Mouse (Mus musculus) stomach, embryonic 15.5 days (tissue): ENCODE measurements around the gene Rsl24d1. TPM values are rescaled to one million over a fixed set of nuclear protein-coding genes. Genes with fewer than 3 reads are reported as not detected.

Experiments
- ATAC-seq: fragments of 200-750 bp; cut with Nextera tagmentation; 2 replicates; pipeline ENCODE4 v1.8.0; 2017; ENCODE audit warnings: low read depth, moderate number of reproducible peaks, moderate TSS enrichment; ENCODE audit not compliant: insufficient read depth, low FRiP score
- H3K27ac ChIP-seq: fragments of 300-500 bp; sonication (generic); 2 replicates; pipeline ENCODE4 v1.5.1; 2015; ENCODE audit warnings: mild to moderate bottlenecking, inconsistent platforms
- H3K27me3 ChIP-seq: fragments of 300-500 bp; sonication (generic); replicated peaks from 2 replicates; pipeline ENCODE4 v1.6.1; 2015; ENCODE audit warnings: inconsistent platforms
- H3K36me3 ChIP-seq: fragments of 300-500 bp; sonication (generic); 2 replicates; pipeline ENCODE4 v1.6.1; 2015; ENCODE audit warnings: inconsistent platforms
- H3K4me1 ChIP-seq: fragments of 300-500 bp; sonication (generic); 2 replicates; pipeline ENCODE4 v1.6.1; 2015; ENCODE audit warnings: inconsistent platforms
- H3K4me2 ChIP-seq: fragments of 300-500 bp; sonication (generic); 2 replicates; pipeline ENCODE4 v1.6.1; 2015; ENCODE audit warnings: mild to moderate bottlenecking, inconsistent platforms
- H3K4me3 ChIP-seq: fragments of 300-500 bp; sonication (generic); replicated peaks from 2 replicates; pipeline ENCODE4 v1.5.1; 2015; ENCODE audit warnings: inconsistent platforms
- H3K9ac ChIP-seq: fragments of 300-500 bp; sonication (generic); 2 replicates; pipeline ENCODE4 v1.6.1; 2015; ENCODE audit warnings: inconsistent platforms
- H3K9me3 ChIP-seq: fragments of 300-500 bp; sonication (generic); 2 replicates; pipeline ENCODE4 v1.6.1; 2016; ENCODE audit warnings: inconsistent platforms
- WGBS: fragments of 180-500 bp; shearing (Covaris S2); methylation state at CpG from one replicate; pipeline ENCODE4 v1.1.7; 2015; 5-methylcytosine and 5-hydroxymethylcytosine counted together
- polyA plus RNA-seq: library from polyadenylated mRNA; unstranded; fragments of >200 nt; fragmentation: Nextera tagmentation; extraction: Ambion mirVana; gene quantifications from 2 replicates; pipeline ENCODE4 v1.2.1, GENCODE M21; 2015

Rsl24d1 gene
- polyA plus RNA-seq, 1 experiment from 2014 or later: 94.7 TPM

GRCm38 (mm10) chr9:73154347-73154746, 41.1 kb downstream of the Rsl24d1 start:
- Histone ChIP-seq H3K27me3 (no peaks in the 10 kb centered on the region), H3K9me3 (no peaks in the 10 kb centered on the region), H3K4me2 (no peak overlapping the region), H3K27ac (no peak overlapping the region), H3K9ac (no peak overlapping the region), H3K4me1 (no peaks in the 10 kb centered on the region), H3K36me3 (no peaks in the 10 kb centered on the region), H3K4me3 (no peak overlapping the region)
- WGBS: 46% methylated on average over 9 of the region's 9 CpGs
- ATAC-seq: no peak

- no peak overlapping the region for H3K9ac ChIP-seq
- no peak overlapping the region for H3K27ac ChIP-seq
- no peak overlapping the region for H3K4me3 ChIP-seq
- WGBS: 77% methylated on average over 4 of the region's 4 CpGs
- no peaks in the 10 kb centered on the region for H3K9me3 ChIP-seq
- no peak for ATAC-seq
- no peaks in the 10 kb centered on the region for H3K36me3 ChIP-seq
- no peak overlapping the region for H3K4me2 ChIP-seq
- H3K4me1 ChIP-seq: no peaks in the 10 kb centered on the region
- H3K27me3 ChIP-seq: no peaks in the 10 kb centered on the region
These were observed 44.7 kb downstream of the Rsl24d1 start for GRCm38 (mm10) chr9:73157968-73158367.

- H3K27ac ChIP-seq: no peak overlapping the region
- no peak overlapping the region for H3K9ac ChIP-seq
- no peaks in the 10 kb centered on the region for H3K4me1 ChIP-seq
- WGBS: 25% methylated on average over 1 of the region's 1 CpGs
- no peak overlapping the region for H3K4me3 ChIP-seq
- H3K27me3 ChIP-seq: no peaks in the 10 kb centered on the region
- H3K36me3 ChIP-seq: no peaks in the 10 kb centered on the region
- no peak for ATAC-seq
- no peak overlapping the region for H3K4me2 ChIP-seq
- H3K9me3 ChIP-seq: no peaks in the 10 kb centered on the region
These were observed 46.0 kb downstream of the Rsl24d1 start for GRCm38 (mm10) chr9:73159265-73159664.

GRCm38 (mm10) chr9:73162571-73163333, 49.5 kb downstream of the Rsl24d1 start:
- Histone ChIP-seq H3K9me3 (no peaks in the 10 kb centered on the region), H3K4me3 (peak overlapping the region; percentile 29), H3K36me3 (no peaks in the 10 kb centered on the region), H3K27me3 (no peaks in the 10 kb centered on the region), H3K4me1 (no peaks in the 10 kb centered on the region), H3K27ac (no peak overlapping the region), H3K4me2 (peak overlapping the region; percentile 54), H3K9ac (no peak overlapping the region)
- no peak for ATAC-seq
- 20% methylated on average over 26 of the region's 26 CpGs for WGBS

- H3K27ac ChIP-seq: no peak overlapping the region
- no peak overlapping the region for H3K4me2 ChIP-seq
- H3K4me3 ChIP-seq: no peak overlapping the region
- ATAC-seq: no peak
- H3K9me3 ChIP-seq: no peaks in the 10 kb centered on the region
- no peaks in the 10 kb centered on the region for H3K36me3 ChIP-seq
- H3K4me1 ChIP-seq: no peaks in the 10 kb centered on the region
- H3K9ac ChIP-seq: no peak overlapping the region
- 83% methylated on average over 4 of the region's 4 CpGs for WGBS
- no peaks in the 10 kb centered on the region for H3K27me3 ChIP-seq
These were observed 52.4 kb downstream of the Rsl24d1 start for GRCm38 (mm10) chr9:73165631-73166030.

Other genes with a start within 250 kb of the Rsl24d1 start
- 3.4 and 3.5 TPM in 2 replicates for gene Pygo1, start 187.8 kb upstream of the Rsl24d1 start, polyA plus RNA-seq
- gene Dyx1c1, start 154.6 kb upstream of the Rsl24d1 start, polyA plus RNA-seq: 0.98 and 0.99 TPM in 2 replicates
- gene Gm44503, start 154.6 kb upstream of the Rsl24d1 start, polyA plus RNA-seq: not detected in 2 replicates
- gene Ccpg1os, start 128.0 kb upstream of the Rsl24d1 start, polyA plus RNA-seq: 13.5 and 14.1 TPM in 2 replicates
- gene Ccpg1, start 128.0 kb upstream of the Rsl24d1 start, polyA plus RNA-seq: 34.5 and 37.8 TPM in 2 replicates
- 14.1 and 15.8 TPM in 2 replicates for gene Pigb, start 73.0 kb upstream of the Rsl24d1 start, polyA plus RNA-seq
- 15.8 and 16.8 TPM in 2 replicates for gene Rab27a, start 68.6 kb upstream of the Rsl24d1 start, polyA plus RNA-seq
- gene Khdc3, start 11.6 kb upstream of the Rsl24d1 start, polyA plus RNA-seq: 0.13 and 0.44 TPM in 2 replicates
- not detected in 2 replicates for gene Gm20509, start 11.0 kb upstream of the Rsl24d1 start, polyA plus RNA-seq